Mouse (Mus musculus) kidney, adult 10 weeks (tissue): ENCODE measurements around the gene Iqsec1. TPM values are rescaled to one million over a fixed set of nuclear protein-coding genes. Genes with fewer than 3 reads are reported as not detected.

Source experiments
- polyA plus RNA-seq: library from polyadenylated mRNA; stranded (reverse); fragments of 350-450 nt; fragmentation: Illumina TruSeq; extraction: RNeasy Lipid Tissue Mini Kit (QIAGEN cat#74804); gene quantifications from one replicate; pipeline ENCODE4 v1.2.3, GENCODE M21; 2014; ENCODE audit warnings: low read depth, low replicate concordance

Iqsec1 gene
- 39.9 TPM for polyA plus RNA-seq

DNA sequence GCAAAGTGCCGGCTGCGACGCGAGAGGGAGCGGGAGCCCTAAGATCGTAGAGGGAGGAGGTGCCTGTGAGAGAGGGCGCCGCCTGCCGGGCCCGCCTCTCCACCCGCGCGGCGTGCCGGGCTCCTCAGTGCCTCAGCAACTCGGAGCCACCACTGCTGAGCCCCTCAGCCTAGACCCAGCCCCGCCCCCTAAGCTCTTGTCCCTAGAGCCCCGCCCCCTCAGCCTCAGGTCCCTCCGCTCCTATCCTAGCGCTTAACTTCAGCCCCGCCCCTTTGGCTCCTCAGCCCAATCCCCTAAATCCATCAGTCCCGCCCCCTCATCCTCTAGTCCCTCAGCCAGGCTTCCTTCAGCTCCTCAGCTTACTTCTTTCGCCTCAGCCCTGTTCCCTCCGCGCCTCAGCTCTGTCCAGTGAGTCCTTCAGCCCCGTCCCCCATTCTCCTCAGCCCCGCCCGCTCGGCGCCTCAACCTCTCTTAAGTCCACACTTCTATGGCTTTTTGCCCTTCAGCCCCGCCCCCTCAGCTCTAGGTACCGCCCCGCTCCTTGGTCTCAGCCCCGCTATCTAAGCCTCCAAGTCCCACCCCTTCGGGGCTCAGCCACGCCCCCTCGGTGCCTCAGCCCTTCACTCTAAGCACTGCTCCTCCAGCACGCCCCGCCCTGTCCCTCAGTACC lies at the start of gene Iqsec1:
Iqsec1 (minus strand) TSS at position 38 of the 670 bp plus-strand sequence.

Other genes starting within 250 kb of the Iqsec1 start
- gene Nup210, start 128.1 kb upstream of the Iqsec1 start, polyA plus RNA-seq = 1.3 TPM
- 5.7 TPM for gene Hdac11, start 168.0 kb upstream of the Iqsec1 start, polyA plus RNA-seq
- 0.49 TPM for gene Fbln2, start 223.8 kb upstream of the Iqsec1 start, polyA plus RNA-seq